In the genomic region with DNA sequence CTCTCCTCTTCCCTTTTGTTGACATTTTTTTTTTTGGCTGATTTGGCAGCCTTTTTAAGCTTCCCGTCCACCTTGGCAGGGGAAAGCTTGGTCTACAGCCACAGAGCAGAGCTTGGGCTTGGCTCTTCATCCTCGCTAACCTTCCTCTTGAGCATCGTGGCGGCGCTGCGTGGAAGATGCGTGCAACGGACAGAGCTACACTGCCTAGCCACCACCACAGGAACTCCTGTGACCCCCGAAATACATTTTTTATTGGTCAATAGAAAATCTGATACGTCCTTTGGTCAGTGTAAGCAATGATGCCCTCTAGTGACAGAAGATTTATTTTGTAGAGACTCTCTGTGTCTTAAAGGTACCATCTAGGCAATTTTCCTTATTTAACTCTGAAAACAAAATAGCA, we compare ENCODE assay signal across 9 mouse cellular contexts. TPM values are rescaled to one million over a fixed set of nuclear protein-coding genes. Genes with fewer than 3 reads are reported as not detected.
DNase-seq lines count a peak whose midpoint lies in the region; ATAC-seq and TF ChIP-seq lines count a peak whose summit lies in the region.
"Had no signal": no experiment of that assay in that cellular context is flagged by ENCODE, and none has a peak within 500 bp of the region (broad histone marks: within the 10 kb centered on the region; RNA-seq: fewer than 3 reads in every experiment).

No protein-coding gene starts in this region.

- TF ChIP-seq POLR2A in limb, embryonic 14.5 days (IDR thresholded peaks at IDR 0.05; ENCODE audit: borderline replicate concordance, extremely low read depth, insufficient read depth, insufficient read length) = no peak
- no peak for TF ChIP-seq POLR2A in myocyte (IDR thresholded peaks at IDR 0.05; ENCODE audit: insufficient read length, low read depth)

- peak; percentile 13 for DNase-seq in limb, embryonic 14.5 days (ENCODE audit: low spot score)
- DNase-seq in limb, embryonic 10.5 days (ENCODE audit: low spot score) = no peak
- peak; percentile 59 to 60 for DNase-seq in cerebellum, postnatal 10 days
- no peak for DNase-seq in testis, postnatal 10 days (ENCODE audit: low spot score)
- DNase-seq in layer of hippocampus, postnatal 25 days (ENCODE audit: extremely low spot score in 1 of 2, low spot score in 1 of 2) = no peak

- H3K79me2 ChIP-seq in myocyte (ENCODE audit: control insufficient read depth, insufficient read depth) = no peaks in the 10 kb centered on the region

- no peak overlapping the region for H3K9ac ChIP-seq in limb, embryonic 14.5 days (ENCODE audit: low read depth, low read length, severe bottlenecking)
- no peak overlapping the region for H3K9ac ChIP-seq in heart, embryonic 16.5 days (ENCODE audit: low read length)
- H3K9ac ChIP-seq: midbrain, embryonic 12.5 days had no signal

- no peak for ATAC-seq in limb, embryonic 14.5 days (ENCODE audit: low FRiP score, low read depth)
- no peak for ATAC-seq in heart, embryonic 16.5 days (replicated peaks; ENCODE audit: extremely low read depth, insufficient read depth, low FRiP score)

- WGBS in limb, embryonic 14.5 days = 69% methylated on average over 10 of the region's 10 CpGs
- 69% methylated on average over 10 of the region's 10 CpGs for WGBS in limb, embryonic 10.5 days
- WGBS in heart, embryonic 16.5 days = 40% methylated on average over 10 of the region's 10 CpGs

- no peak overlapping the region for H3K4me2 ChIP-seq in limb, embryonic 14.5 days (replicated peaks; ENCODE audit: low read depth, low read length, severe bottlenecking)
- H3K4me2 ChIP-seq in heart, embryonic 16.5 days (ENCODE audit: low read depth, low read length) = peak overlapping the region; percentile 61
- peak overlapping the region; percentile 80 for H3K4me2 ChIP-seq in myocyte (ENCODE audit: low read depth)
- H3K4me2 ChIP-seq: midbrain, embryonic 12.5 days had no signal

- no peaks in the 10 kb centered on the region for H3K36me3 ChIP-seq in limb, embryonic 14.5 days (ENCODE audit: control insufficient read depth, insufficient read depth, low read length)
- H3K36me3 ChIP-seq in limb, embryonic 10.5 days = no peaks in the 10 kb centered on the region
- no peaks in the 10 kb centered on the region for H3K36me3 ChIP-seq in heart, embryonic 16.5 days (ENCODE audit: control insufficient read depth, insufficient read depth)
- no peaks in the 10 kb centered on the region for H3K36me3 ChIP-seq in myocyte (ENCODE audit: control insufficient read depth, insufficient read depth)
- H3K36me3 ChIP-seq: midbrain, embryonic 12.5 days had no signal

- no peaks in the 10 kb centered on the region for H3K27me3 ChIP-seq in limb, embryonic 14.5 days (ENCODE audit: control insufficient read depth, insufficient read depth, low read length)
- H3K27me3 ChIP-seq in limb, embryonic 10.5 days (ENCODE audit: low read depth, poor library complexity, severe bottlenecking) = no peaks in the 10 kb centered on the region
- H3K27me3 ChIP-seq in heart, embryonic 16.5 days (ENCODE audit: control insufficient read depth, insufficient read depth, low read length) = no peaks in the 10 kb centered on the region
- no peaks in the 10 kb centered on the region for H3K27me3 ChIP-seq in myocyte (ENCODE audit: control insufficient read depth, insufficient read depth, insufficient read length)
- H3K27me3 ChIP-seq: midbrain, embryonic 12.5 days had no signal

- no peak overlapping the region for H3K27ac ChIP-seq in limb, embryonic 14.5 days (replicated peaks; ENCODE audit: low read depth, low read length)
- H3K27ac ChIP-seq in limb, embryonic 10.5 days = no peak overlapping the region
- no peak overlapping the region for H3K27ac ChIP-seq in heart, embryonic 16.5 days (ENCODE audit: low read length)
- H3K27ac ChIP-seq: midbrain, embryonic 12.5 days had no signal

- H3K4me3 ChIP-seq in limb, embryonic 14.5 days (replicated peaks; ENCODE audit: low read length) = no peak overlapping the region
- no peak overlapping the region for H3K4me3 ChIP-seq in limb, embryonic 10.5 days
- H3K4me3 ChIP-seq in heart, embryonic 16.5 days (ENCODE audit: low read length) = peak overlapping the region; percentile 24
- H3K4me3 ChIP-seq in myocyte = no peak overlapping the region
- H3K4me3 ChIP-seq: midbrain, embryonic 12.5 days had no signal

- no peaks in the 10 kb centered on the region for H3K9me3 ChIP-seq in limb, embryonic 14.5 days (ENCODE audit: control insufficient read depth, low read length)
- no peaks in the 10 kb centered on the region for H3K9me3 ChIP-seq in limb, embryonic 10.5 days (replicated peaks)
- no peaks in the 10 kb centered on the region for H3K9me3 ChIP-seq in heart, embryonic 16.5 days (replicated peaks; ENCODE audit: control insufficient read depth, low read length)
- H3K9me3 ChIP-seq: midbrain, embryonic 12.5 days had no signal

- no peaks in the 10 kb centered on the region for H3K4me1 ChIP-seq in limb, embryonic 14.5 days (ENCODE audit: control insufficient read depth, insufficient read depth, low read length)
- no peaks in the 10 kb centered on the region; the same call in 1 of the 2 replicates for H3K4me1 ChIP-seq in limb, embryonic 10.5 days
- peaks cover 3% of the 10 kb centered on the region; the same call in 1 of the 2 replicates for H3K4me1 ChIP-seq in heart, embryonic 16.5 days (ENCODE audit: control insufficient read depth, insufficient read depth, low read length)
- H3K4me1 ChIP-seq: midbrain, embryonic 12.5 days had no signal

- H3ac ChIP-seq in myocyte (ENCODE audit: control insufficient read depth, insufficient read length) = no peak overlapping the region

TF ChIP-seq in myocyte, 11 proteins besides CTCF, POLR2A, EP300 and RAD21:
- no peak for TF ChIP-seq MYOG (IDR thresholded peaks at IDR 0.05; ENCODE audit: control insufficient read depth in 1 of 3, insufficient read depth in 1 of 3, insufficient read length in 2 of 3, low read depth in 2 of 3)
- no peak for TF ChIP-seq TCF3 (IDR thresholded peaks at IDR 0.05; ENCODE audit: insufficient read length, low read depth)
- no peak for TF ChIP-seq CEBPB (IDR thresholded peaks at IDR 0.05; ENCODE audit: insufficient read depth, poor library complexity, severe bottlenecking)
- no peak for TF ChIP-seq POLR2AphosphoS2 (IDR thresholded peaks at IDR 0.05; ENCODE audit: insufficient read length, low read depth)
- no peak for TF ChIP-seq TCF12 (IDR thresholded peaks at IDR 0.05; ENCODE audit: insufficient read depth, poor library complexity, severe bottlenecking)
- no peak for TF ChIP-seq MAX (IDR thresholded peaks at IDR 0.05; ENCODE audit: low read depth)
- no peak for TF ChIP-seq E2F4 (IDR thresholded peaks at IDR 0.05; ENCODE audit: insufficient read depth)
- no peak for TF ChIP-seq SRF (IDR thresholded peaks at IDR 0.05; ENCODE audit: control insufficient read depth, insufficient read length, low read depth)
- TF ChIP-seq REST (IDR thresholded peaks at IDR 0.05; ENCODE audit: insufficient read depth, insufficient read length) = no peak
- TF ChIP-seq USF1 (IDR thresholded peaks at IDR 0.05; ENCODE audit: low read depth) = no peak
- no peak for TF ChIP-seq MYOD1 (IDR thresholded peaks at IDR 0.05; ENCODE audit: control insufficient read depth in 1 of 3, insufficient read length in 2 of 3, low read depth in 2 of 3)

RNA-seq across cellular contexts. Expression of a gene that starts 6.1 kb away (rescaled TPM):
- 1.3 and 1.7 TPM in 2 replicates for polyA plus RNA-seq in limb, embryonic 14.5 days (2012; rRNA removed)
- 4.2 and 6.1 TPM in 2 replicates for polyA plus RNA-seq in limb, embryonic 14.5 days (2014; fragmentation: Nextera tagmentation; extraction: Ambion mirVana)
- polyA plus RNA-seq in limb, embryonic 10.5 days (2016; fragmentation: Nextera tagmentation; extraction: Ambion mirVana) = 0.53 and 0.94 TPM in 2 replicates
- 5.8 and 6.6 TPM in 2 replicates for polyA plus RNA-seq in heart, embryonic 16.5 days (2015; fragmentation: Nextera tagmentation; extraction: Ambion mirVana)
- polyA plus RNA-seq in myocyte (2012; fragmentation: generic; extraction: Trizol) = 2.8 TPM
- total RNA-seq in layer of hippocampus, postnatal 25 days (2021) = 1 to 10 TPM in 1 of 2 experiments, under 1 TPM in 1; 0.61 to 2.0 TPM

RNA-seq across cellular contexts. Expression of a gene that starts 29.0 kb away (rescaled TPM):
- 289 and 290 TPM in 2 replicates for polyA plus RNA-seq in limb, embryonic 14.5 days (2012; rRNA removed)
- 241 and 313 TPM in 2 replicates for polyA plus RNA-seq in limb, embryonic 14.5 days (2014; fragmentation: Nextera tagmentation; extraction: Ambion mirVana)
- polyA plus RNA-seq in limb, embryonic 10.5 days (2016; fragmentation: Nextera tagmentation; extraction: Ambion mirVana) = 12.0 and 19.9 TPM in 2 replicates
- polyA plus RNA-seq in heart, embryonic 16.5 days (2015; fragmentation: Nextera tagmentation; extraction: Ambion mirVana) = 1,155 and 1,297 TPM in 2 replicates
- polyA plus RNA-seq in myocyte (2012; fragmentation: generic; extraction: Trizol) = 2,495 TPM
- total RNA-seq in layer of hippocampus, postnatal 25 days (2021) = 10 to 100 TPM; 14.5 to 16.3 TPM
- total RNA-seq: hematopoietic stem cell, adult 5-6 weeks had no signal

Comparison
In these comparisons a context has a peak if more than half of its experiments do, and no peak if none do; other contexts are left out.
1. DNase-seq: peak in limb, embryonic 14.5 days (single experiment) and cerebellum, postnatal 10 days (2 of 2); none in limb, embryonic 10.5 days (single experiment), testis, postnatal 10 days (single experiment) and layer of hippocampus, postnatal 25 days (0 of 2).
2. RNA of a gene that starts 29.0 kb away (polyA plus RNA-seq): 2,495 TPM in myocyte (single experiment), 1,155 to 1,297 TPM in heart, embryonic 16.5 days and 241 to 313 TPM in limb, embryonic 14.5 days; 12.0 to 19.9 TPM in limb, embryonic 10.5 days; every median in the first group is over 10 times any median in the second.